In genomic region chr3:84427779-84428178, GRCm38 (mm10) we compare ENCODE assay signal across 32 mouse cellular contexts. TPM values are rescaled to one million over a fixed set of nuclear protein-coding genes. Genes with fewer than 3 reads are reported as not detected.
DNase-seq lines count a peak whose midpoint lies in the region; ATAC-seq and TF ChIP-seq lines count a peak whose summit lies in the region.
"Had no signal": no experiment of that assay in that cellular context is flagged by ENCODE, and none has a peak within 500 bp of the region (broad histone marks: within the 10 kb centered on the region; RNA-seq: fewer than 3 reads in every experiment).

No protein-coding gene starts in this region.

- peak; percentile 50 to 64 for DNase-seq in lung, adult 18-20 months
- DNase-seq in lung, postnatal 14 days: no peak
- no peak for DNase-seq in intestine, embryonic 14.5 days (ENCODE audit: low spot score)
- DNase-seq in ovary, adult 18-20 months (ENCODE audit: low spot score): no peak
- no peak for DNase-seq in natural killer cell, adult 2 months (ENCODE audit: low spot score in 2 of 2)
- DNase-seq: adrenal gland, adult 2 months; adrenal gland, postnatal 36 days; cerebellum, adult 18-20 months; cerebellum, postnatal 14 days; gastrocnemius, adult 2 months; gastrocnemius, postnatal 36 days; heart, adult 18-20 months; heart, postnatal 36 days; kidney, postnatal 25 days; layer of hippocampus, postnatal 36 days; left cerebral cortex, postnatal 4 days; retina, postnatal 1 day; right cerebral cortex, postnatal 14 days had no signal

- no peak overlapping the region for H3K27ac ChIP-seq in intestine, embryonic 14.5 days (ENCODE audit: low read depth)
- H3K27ac ChIP-seq in intestine, postnatal 0 days (ENCODE audit: low read depth, low read length): peak overlapping the region; percentile 84
- H3K27ac ChIP-seq in stomach, embryonic 16.5 days (ENCODE audit: low read length): peak overlapping the region; percentile 87
- H3K27ac ChIP-seq: gastrocnemius, adult 2 months; hindbrain, embryonic 12.5 days; kidney, embryonic 15.5 days; liver, embryonic 14.5 days; lung, embryonic 15.5 days; midbrain, embryonic 12.5 days; neural tube, embryonic 13.5 days had no signal

- WGBS in intestine, embryonic 14.5 days: 73% methylated on average over 5 of the region's 5 CpGs
- WGBS in intestine, postnatal 0 days: 42% methylated on average over 5 of the region's 5 CpGs
- WGBS in stomach, embryonic 16.5 days: 68% methylated on average over 5 of the region's 5 CpGs

- H3K27me3 ChIP-seq in intestine, embryonic 14.5 days (replicated peaks; ENCODE audit: control insufficient read depth, insufficient read depth, low read length): no peaks in the 10 kb centered on the region
- no peaks in the 10 kb centered on the region for H3K27me3 ChIP-seq in intestine, postnatal 0 days (replicated peaks; ENCODE audit: control insufficient read depth, insufficient read depth, low read length)
- H3K27me3 ChIP-seq in stomach, embryonic 16.5 days (ENCODE audit: control insufficient read depth, insufficient read depth, low read length): no peaks in the 10 kb centered on the region
- H3K27me3 ChIP-seq: CH12.LX; kidney, embryonic 15.5 days; lung, embryonic 15.5 days; midbrain, embryonic 12.5 days; neural tube, embryonic 13.5 days had no signal

- no peak overlapping the region for H3K4me2 ChIP-seq in intestine, embryonic 14.5 days (ENCODE audit: low read length)
- H3K4me2 ChIP-seq in intestine, postnatal 0 days (replicated peaks; ENCODE audit: low read depth): no peak overlapping the region
- no peak overlapping the region for H3K4me2 ChIP-seq in stomach, embryonic 16.5 days (ENCODE audit: low read depth, low read length)
- H3K4me2 ChIP-seq: heart, embryonic 11.5 days; hindbrain, embryonic 12.5 days; kidney, embryonic 15.5 days; lung, embryonic 15.5 days; midbrain, embryonic 12.5 days; neural tube, embryonic 13.5 days had no signal

- no peak for TF ChIP-seq CTCF in intestine, postnatal 0 days (IDR thresholded peaks at IDR 0.05; ENCODE audit: low read depth)

- no peaks in the 10 kb centered on the region for H3K36me3 ChIP-seq in intestine, embryonic 14.5 days (ENCODE audit: control insufficient read depth, insufficient read depth, low read length)
- no peaks in the 10 kb centered on the region for H3K36me3 ChIP-seq in intestine, postnatal 0 days (ENCODE audit: control insufficient read depth, insufficient read depth)
- no peaks in the 10 kb centered on the region for H3K36me3 ChIP-seq in stomach, embryonic 16.5 days (ENCODE audit: control insufficient read depth, insufficient read depth, low read length)
- H3K36me3 ChIP-seq: hindbrain, embryonic 12.5 days; kidney, embryonic 15.5 days; lung, embryonic 15.5 days; midbrain, embryonic 12.5 days; neural tube, embryonic 13.5 days had no signal

- no peak overlapping the region for H3K9ac ChIP-seq in intestine, embryonic 14.5 days (ENCODE audit: low read length)
- H3K9ac ChIP-seq in intestine, postnatal 0 days (ENCODE audit: low read depth, low read length): no peak overlapping the region
- no peak overlapping the region for H3K9ac ChIP-seq in stomach, embryonic 16.5 days (ENCODE audit: low read length)
- H3K9ac ChIP-seq: hindbrain, embryonic 12.5 days; kidney, embryonic 15.5 days; liver, embryonic 14.5 days; lung, embryonic 15.5 days; midbrain, embryonic 12.5 days; neural tube, embryonic 13.5 days had no signal

- peaks cover 17% of the 10 kb centered on the region for H3K4me1 ChIP-seq in intestine, embryonic 14.5 days (replicated peaks; ENCODE audit: control insufficient read depth, insufficient read depth, low read length)
- H3K4me1 ChIP-seq in intestine, postnatal 0 days (replicated peaks; ENCODE audit: control insufficient read depth, insufficient read depth, low read length): peaks cover 14% of the 10 kb centered on the region
- peaks cover 31% of the 10 kb centered on the region for H3K4me1 ChIP-seq in stomach, embryonic 16.5 days (ENCODE audit: control insufficient read depth, insufficient read depth, low read length)

- H3K4me3 ChIP-seq in intestine, embryonic 14.5 days (ENCODE audit: low read depth, low read length): no peak overlapping the region
- H3K4me3 ChIP-seq in intestine, postnatal 0 days (ENCODE audit: low read depth, low read length): no peak overlapping the region
- H3K4me3 ChIP-seq in stomach, embryonic 16.5 days (replicated peaks; ENCODE audit: low read length): no peak overlapping the region
- H3K4me3 ChIP-seq: erythroblast, embryonic 14.5 days; gastrocnemius, adult 2 months; hindbrain, embryonic 12.5 days; kidney, embryonic 15.5 days; lung, embryonic 15.5 days; midbrain, embryonic 12.5 days; myocyte; neural tube, embryonic 13.5 days had no signal

- H3K9me3 ChIP-seq in intestine, embryonic 14.5 days (ENCODE audit: control insufficient read depth, low read length): no peaks in the 10 kb centered on the region
- no peaks in the 10 kb centered on the region for H3K9me3 ChIP-seq in intestine, postnatal 0 days (ENCODE audit: control insufficient read depth)
- no peaks in the 10 kb centered on the region for H3K9me3 ChIP-seq in stomach, embryonic 16.5 days (replicated peaks; ENCODE audit: control insufficient read depth, low read length)
- H3K9me3 ChIP-seq: hindbrain, embryonic 12.5 days; kidney, embryonic 15.5 days; lung, embryonic 15.5 days; midbrain, embryonic 12.5 days; neural tube, embryonic 13.5 days had no signal

- peak; percentile 59 for ATAC-seq in intestine, embryonic 14.5 days (replicated peaks; ENCODE audit: low FRiP score, low TSS enrichment, low read depth)
- ATAC-seq in intestine, postnatal 0 days: peak; percentile 67
- ATAC-seq in stomach, embryonic 16.5 days (ENCODE audit: insufficient read depth, low FRiP score): peak; percentile 87
- ATAC-seq: activated CD4-positive, CD25-positive, alpha-beta regulatory T cell, adult 4 months; forebrain, embryonic 16.5 days had no signal

RNA-seq across cellular contexts. Expression of gene Fhdc1, which starts 52.5 kb away (rescaled TPM):
- polyA plus RNA-seq in intestine, embryonic 14.5 days (2014; fragmentation: Nextera tagmentation; extraction: Ambion mirVana): 5.9 and 7.4 TPM in 2 replicates
- 9.8 and 10.8 TPM in 2 replicates for polyA plus RNA-seq in intestine, postnatal 0 days (2015; fragmentation: Nextera tagmentation; extraction: Ambion mirVana)
- 20.0 and 21.2 TPM in 2 replicates for polyA plus RNA-seq in stomach, embryonic 16.5 days (2015; fragmentation: Nextera tagmentation; extraction: Ambion mirVana)

Comparison
In these comparisons a context has a peak if more than half of its experiments do, and no peak if none do; other contexts are left out.
1. DNase-seq: peak in lung, adult 18-20 months (2 of 2); none in lung, postnatal 14 days (single experiment), intestine, embryonic 14.5 days (single experiment), ovary, adult 18-20 months (single experiment) and natural killer cell, adult 2 months (0 of 2).
2. Peak in every context shown above with its lines, with median percentiles within 50 percentile points of each other: ATAC-seq.